8 mouse cellular contexts compared by ENCODE assay signal in the genomic region with DNA sequence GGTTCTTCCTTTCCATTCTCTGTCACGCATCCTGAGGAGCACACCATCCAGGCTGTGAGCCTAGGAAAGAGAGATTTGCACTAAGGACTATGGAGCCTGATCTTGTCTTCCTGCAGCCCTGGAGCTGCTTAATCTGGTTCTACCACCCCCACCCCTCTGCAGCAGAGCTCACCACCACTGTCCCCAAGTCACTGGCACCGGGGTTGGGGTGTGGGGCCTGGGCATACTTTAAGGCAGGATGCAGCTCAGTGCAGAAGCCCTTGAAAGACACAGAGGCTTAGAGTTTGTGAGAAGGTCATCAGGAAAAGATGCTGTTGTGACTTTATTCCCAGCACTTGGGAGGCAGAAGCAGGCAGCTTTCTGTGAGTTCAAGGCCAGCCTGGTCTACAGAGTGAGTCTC.
DNase-seq lines count a peak whose midpoint lies in the region; ATAC-seq and TF ChIP-seq lines count a peak whose summit lies in the region.

No protein-coding gene starts in this region.

- in situ Hi-C loops in ES-E14 (cut with MboI; ENCODE audit: low sequenced_read_pairs in 2 of 2, unreplicated experiment in 2 of 2): no loop called here

- peak overlapping the region; percentile 66; the same call in 1 of the 2 replicates for H3K4me2 ChIP-seq in heart, embryonic 14.5 days (ENCODE audit: low read length)
- peak overlapping the region; percentile 92 for H3K4me2 ChIP-seq in hindbrain, embryonic 14.5 days (replicated peaks)

- H3K9ac ChIP-seq in heart, embryonic 14.5 days (ENCODE audit: low read length): no peak overlapping the region
- peak overlapping the region; percentile 12; the same call in 1 of the 2 replicates for H3K9ac ChIP-seq in ES-E14 (ENCODE audit: insufficient read depth, low read depth, low read length, poor library complexity, severe bottlenecking)
- no peak overlapping the region for H3K9ac ChIP-seq in hindbrain, embryonic 14.5 days

- no peaks in the 10 kb centered on the region for H3K9me3 ChIP-seq in heart, embryonic 14.5 days (ENCODE audit: control insufficient read depth, low read length)
- no peaks in the 10 kb centered on the region for H3K9me3 ChIP-seq in ES-E14 (ENCODE audit: control insufficient read depth, insufficient read depth, low read depth, low read length)
- no peaks in the 10 kb centered on the region for H3K9me3 ChIP-seq in hindbrain, embryonic 14.5 days (ENCODE audit: control insufficient read depth, low read length)

- H3K4me3 ChIP-seq in heart, embryonic 14.5 days (ENCODE audit: control insufficient read depth in 1 of 2, insufficient read depth in 1 of 2, low read depth in 1 of 2, low read length in 2 of 2): no peak overlapping the region
- H3K4me3 ChIP-seq in ES-E14 (ENCODE audit: insufficient read depth in 1 of 2, low read depth in 1 of 2, low read length in 2 of 2, poor library complexity in 1 of 2, severe bottlenecking in 1 of 2): no peak overlapping the region
- no peak overlapping the region for H3K4me3 ChIP-seq in hindbrain, embryonic 14.5 days (replicated peaks; ENCODE audit: low read length)
- peak overlapping the region; percentile 70; the same call in 1 of the 2 replicates for H3K4me3 ChIP-seq in macrophage (ENCODE audit: inconsistent target)

- H3K27ac ChIP-seq in heart, embryonic 14.5 days (replicated peaks in 1 of 2; ENCODE audit: control insufficient read depth in 1 of 2, insufficient read depth in 1 of 2, low read depth in 2 of 2, low read length in 2 of 2): peak overlapping the region in 1 of 2 experiments; percentile 72; a peak in 1 of 4 replicates
- peak overlapping the region; percentile 41; the same call in 1 of the 2 replicates for H3K27ac ChIP-seq in ES-E14 (ENCODE audit: insufficient read depth, low read depth, low read length, poor library complexity, severe bottlenecking)
- no peak overlapping the region for H3K27ac ChIP-seq in hindbrain, embryonic 14.5 days
- peak overlapping the region; percentile 95 for H3K27ac ChIP-seq in macrophage

- H3K36me3 ChIP-seq in heart, embryonic 14.5 days (ENCODE audit: control insufficient read depth, insufficient read depth, low read length): no peaks in the 10 kb centered on the region
- H3K36me3 ChIP-seq in ES-E14 (ENCODE audit: control insufficient read depth, insufficient read depth, low read length, poor library complexity, severe bottlenecking): no peaks in the 10 kb centered on the region; the same call in 1 of the 2 replicates
- H3K36me3 ChIP-seq in hindbrain, embryonic 14.5 days (replicated peaks; ENCODE audit: control insufficient read depth, insufficient read depth): no peaks in the 10 kb centered on the region
- no peaks in the 10 kb centered on the region for H3K36me3 ChIP-seq in macrophage (ENCODE audit: inconsistent target)

- peaks cover 98% of the 10 kb centered on the region for H3K79me2 ChIP-seq in macrophage (ENCODE audit: inconsistent target)

- no peaks in the 10 kb centered on the region for H3K27me3 ChIP-seq in heart, embryonic 14.5 days (ENCODE audit: control insufficient read depth, insufficient read depth, low read length)
- H3K27me3 ChIP-seq in hindbrain, embryonic 14.5 days (ENCODE audit: control insufficient read depth, insufficient read depth, low read length): no peaks in the 10 kb centered on the region

- WGBS in heart, embryonic 14.5 days: 92% methylated on average over 2 of the region's 2 CpGs
- 93% methylated on average over 2 of the region's 2 CpGs for WGBS in hindbrain, embryonic 14.5 days
- 79% methylated on average over 2 of the region's 2 CpGs for WGBS in macrophage (ENCODE audit: missing documents)

- ATAC-seq in heart, embryonic 14.5 days (ENCODE audit: insufficient number of reproducible peaks, insufficient read depth, low FRiP score, low read depth): no peak
- ATAC-seq in hindbrain, embryonic 14.5 days (ENCODE audit: low FRiP score): no peak

- no peak for DNase-seq in heart, adult 18-20 months
- DNase-seq in ES-E14 (ENCODE audit: low read depth, low spot score): no peak
- no peak for DNase-seq in hindbrain, embryonic 14.5 days (ENCODE audit: low spot score)
- no peak for DNase-seq in cerebellum, adult 11 months
- no peak for DNase-seq in adrenal gland, postnatal 25 days
- DNase-seq in embryo, embryonic 9.5 days (ENCODE audit: extremely low spot score): no peak

- peaks cover 62 to 79% of the 10 kb centered on the region in 2 experiments for H3K4me1 ChIP-seq in heart, embryonic 14.5 days (ENCODE audit: control insufficient read depth in 2 of 2, insufficient read depth in 2 of 2, low read length in 2 of 2)
- peaks cover 4 to 40% of the 10 kb centered on the region in 2 experiments; a peak in 3 of 4 replicates for H3K4me1 ChIP-seq in ES-E14 (ENCODE audit: control insufficient read depth in 2 of 2, insufficient read depth in 2 of 2, low read length in 2 of 2, poor library complexity in 1 of 2)
- peaks cover 58% of the 10 kb centered on the region for H3K4me1 ChIP-seq in hindbrain, embryonic 14.5 days (replicated peaks; ENCODE audit: control insufficient read depth, insufficient read depth, low read length)

TF ChIP-seq in ES-E14, 5 proteins besides CTCF, POLR2A, EP300 and RAD21:
- TF ChIP-seq HCFC1 (IDR thresholded peaks at IDR 0.05; ENCODE audit: borderline replicate concordance, insufficient read depth, low read length) (no peak), ZNF384 (IDR thresholded peaks at IDR 0.05; ENCODE audit: low read depth, low read length) (no peak), CHD2 (IDR thresholded peaks at IDR 0.05; ENCODE audit: low read depth, low read length) (no peak), MAFK (IDR thresholded peaks at IDR 0.05; ENCODE audit: insufficient read depth, low read depth, low read length) (no peak), ZC3H11A (IDR thresholded peaks at IDR 0.05; ENCODE audit: borderline replicate concordance, low read depth, low read length) (no peak)
